ENCODE assay signal across 14 mouse cellular contexts in the genomic region with DNA sequence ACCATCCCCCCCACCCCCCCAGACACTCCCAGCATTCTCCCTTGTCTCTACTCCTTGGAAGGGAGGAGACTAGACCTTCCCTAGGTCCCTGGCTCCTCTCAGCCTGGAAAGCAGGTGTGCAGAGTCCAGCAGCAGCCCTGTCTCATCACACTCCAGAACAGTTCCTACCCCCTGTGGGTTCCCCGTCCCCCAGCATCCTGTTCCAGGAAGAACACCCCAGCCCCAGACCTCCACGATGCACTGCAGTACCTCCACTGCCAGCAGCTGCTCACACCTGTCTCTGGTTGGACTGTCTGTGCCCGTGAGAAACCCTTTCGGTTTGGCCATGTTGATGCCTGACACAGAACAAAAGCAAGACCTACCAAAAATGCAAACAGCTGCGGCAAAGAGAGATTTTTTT. TPM values are rescaled to one million over a fixed set of nuclear protein-coding genes. Genes with fewer than 3 reads are reported as not detected.
A peak's percentile ranks its signal among the peaks of the same experiment; 100 is the strongest.
DNase-seq lines count a peak whose midpoint lies in the region; ATAC-seq and TF ChIP-seq lines count a peak whose summit lies in the region.
"Had no signal": no experiment of that assay in that cellular context is flagged by ENCODE, and none has a peak within 500 bp of the region (broad histone marks: within the 10 kb centered on the region; RNA-seq: fewer than 3 reads in every experiment).

No protein-coding gene starts in this region.

- no peak overlapping the region for H3K4me3 ChIP-seq in kidney, embryonic 14.5 days (ENCODE audit: low read length)
- H3K4me3 ChIP-seq in kidney, embryonic 15.5 days (replicated peaks), result no peak overlapping the region
- peak overlapping the region; percentile 24 to 44; a peak in 1 of 4 replicates for H3K4me3 ChIP-seq in ES-E14 (ENCODE audit: insufficient read depth in 1 of 2, low read depth in 1 of 2, low read length in 2 of 2, poor library complexity in 1 of 2, severe bottlenecking in 1 of 2)
- no peak overlapping the region for H3K4me3 ChIP-seq in embryonic facial prominence, embryonic 14.5 days (ENCODE audit: low read depth, low read length)
- H3K4me3 ChIP-seq: layer of hippocampus, adult 2 months; limb, embryonic 15.5 days had no signal

- DNase-seq in ES-E14 (ENCODE audit: low read depth, low spot score), result no peak
- DNase-seq in embryonic facial prominence, embryonic 14.5 days (ENCODE audit: low spot score), result peak; percentile 31
- DNase-seq in thymus, adult 18-20 months, result peak; percentile 54 to 66
- DNase-seq in left cerebral cortex, postnatal 10 days (ENCODE audit: extremely low spot score in 1 of 2, low spot score in 2 of 2), result no peak
- DNase-seq in cerebellum, adult 9-10 months, result no peak
- DNase-seq: right cerebral cortex, postnatal 14 days had no signal

- no peak overlapping the region for H3K4me2 ChIP-seq in kidney, embryonic 14.5 days (replicated peaks; ENCODE audit: low read depth, low read length)
- H3K4me2 ChIP-seq in kidney, embryonic 15.5 days, result no peak overlapping the region
- H3K4me2 ChIP-seq in embryonic facial prominence, embryonic 14.5 days (ENCODE audit: low read depth, low read length), result peak overlapping the region; percentile 49

- peaks cover 10% of the 10 kb centered on the region; the same call in 1 of the 2 replicates for H3K4me1 ChIP-seq in kidney, embryonic 14.5 days (ENCODE audit: control insufficient read depth, insufficient read depth, low read length)
- H3K4me1 ChIP-seq in kidney, embryonic 15.5 days, result peaks cover 19% of the 10 kb centered on the region
- H3K4me1 ChIP-seq in ES-E14 (ENCODE audit: control insufficient read depth in 2 of 2, insufficient read depth in 2 of 2, low read length in 2 of 2, poor library complexity in 1 of 2), result peaks cover 4 to 26% of the 10 kb centered on the region in 2 experiments; a peak in 3 of 4 replicates
- H3K4me1 ChIP-seq in embryonic facial prominence, embryonic 14.5 days (ENCODE audit: control insufficient read depth, insufficient read depth, low read length), result peaks cover 17% of the 10 kb centered on the region

- no peaks in the 10 kb centered on the region for H3K36me3 ChIP-seq in kidney, embryonic 14.5 days (ENCODE audit: control insufficient read depth, insufficient read depth, low read length)
- no peaks in the 10 kb centered on the region for H3K36me3 ChIP-seq in kidney, embryonic 15.5 days
- H3K36me3 ChIP-seq in ES-E14 (ENCODE audit: control insufficient read depth, insufficient read depth, low read length, poor library complexity, severe bottlenecking), result no peaks in the 10 kb centered on the region
- H3K36me3 ChIP-seq in embryonic facial prominence, embryonic 14.5 days (ENCODE audit: control insufficient read depth, insufficient read depth, low read length), result no peaks in the 10 kb centered on the region
- H3K36me3 ChIP-seq: limb, embryonic 15.5 days had no signal

- intact Hi-C loops in left cerebral cortex, postnatal 10 days (cut with DNase I), result no loop called here

- peaks cover under 1% of the 10 kb centered on the region; the same call in 1 of the 2 replicates for H3K27me3 ChIP-seq in kidney, embryonic 14.5 days (ENCODE audit: control insufficient read depth, insufficient read depth, low read length)
- H3K27me3 ChIP-seq in kidney, embryonic 15.5 days, result peaks cover 16% of the 10 kb centered on the region
- peaks cover 15% of the 10 kb centered on the region for H3K27me3 ChIP-seq in embryonic facial prominence, embryonic 14.5 days (replicated peaks; ENCODE audit: control insufficient read depth, insufficient read depth, low read length)

- in situ Hi-C loops in ES-E14 (cut with MboI; ENCODE audit: low sequenced_read_pairs in 2 of 2, unreplicated experiment in 2 of 2), result no loop called here

- no peak for ATAC-seq in kidney, embryonic 14.5 days (ENCODE audit: low FRiP score, low TSS enrichment)
- no peak for ATAC-seq in kidney, embryonic 15.5 days (replicated peaks; ENCODE audit: low FRiP score)
- ATAC-seq in embryonic facial prominence, embryonic 14.5 days (ENCODE audit: low read depth), result peak; percentile 16; the same call in 1 of the 2 replicates
- ATAC-seq: forebrain, embryonic 16.5 days; Patski had no signal

- H3K9ac ChIP-seq in kidney, embryonic 14.5 days (ENCODE audit: low read depth, low read length), result peak overlapping the region; percentile 7; the same call in 1 of the 2 replicates
- no peak overlapping the region for H3K9ac ChIP-seq in kidney, embryonic 15.5 days
- peak overlapping the region; percentile 27; the same call in 1 of the 2 replicates for H3K9ac ChIP-seq in ES-E14 (ENCODE audit: insufficient read depth, low read depth, low read length, poor library complexity, severe bottlenecking)
- no peak overlapping the region for H3K9ac ChIP-seq in embryonic facial prominence, embryonic 14.5 days (ENCODE audit: low read depth, low read length)
- H3K9ac ChIP-seq: limb, embryonic 15.5 days had no signal

- no peaks in the 10 kb centered on the region for H3K9me3 ChIP-seq in kidney, embryonic 14.5 days (ENCODE audit: control insufficient read depth, low read length)
- H3K9me3 ChIP-seq in kidney, embryonic 15.5 days (replicated peaks), result no peaks in the 10 kb centered on the region
- H3K9me3 ChIP-seq in ES-E14 (ENCODE audit: control insufficient read depth, insufficient read depth, low read depth, low read length), result no peaks in the 10 kb centered on the region
- H3K9me3 ChIP-seq in embryonic facial prominence, embryonic 14.5 days (ENCODE audit: control insufficient read depth, low read length), result no peaks in the 10 kb centered on the region
- H3K9me3 ChIP-seq: limb, embryonic 15.5 days had no signal

- H3K27ac ChIP-seq in kidney, embryonic 14.5 days (ENCODE audit: low read depth, low read length), result no peak overlapping the region
- H3K27ac ChIP-seq in kidney, embryonic 15.5 days, result no peak overlapping the region
- peak overlapping the region; percentile 19; the same call in 1 of the 2 replicates for H3K27ac ChIP-seq in ES-E14 (ENCODE audit: insufficient read depth, low read depth, low read length, poor library complexity, severe bottlenecking)
- no peak overlapping the region for H3K27ac ChIP-seq in embryonic facial prominence, embryonic 14.5 days (replicated peaks; ENCODE audit: low read depth, low read length)
- H3K27ac ChIP-seq: layer of hippocampus, adult 2 months; limb, embryonic 15.5 days had no signal

- WGBS in kidney, embryonic 14.5 days, result 62% methylated on average over 5 of the region's 5 CpGs
- 57% methylated on average over 5 of the region's 5 CpGs for WGBS in kidney, embryonic 15.5 days
- 32% methylated on average over 5 of the region's 5 CpGs for WGBS in embryonic facial prominence, embryonic 14.5 days

TF ChIP-seq in ES-E14, 5 proteins besides CTCF, POLR2A, EP300 and RAD21:
- TF ChIP-seq HCFC1 (IDR thresholded peaks at IDR 0.05; ENCODE audit: borderline replicate concordance, insufficient read depth, low read length), result no peak

RNA-seq across cellular contexts. Expression of a gene that starts 12.6 kb away (rescaled TPM):
- polyA plus RNA-seq in kidney, embryonic 14.5 days (2014; fragmentation: Nextera tagmentation; extraction: Ambion mirVana), result 45.0 and 49.9 TPM in 2 replicates
- 45.0 and 49.4 TPM in 2 replicates for polyA plus RNA-seq in kidney, embryonic 15.5 days (2015; fragmentation: Nextera tagmentation; extraction: Ambion mirVana)
- 42.3 and 64.3 TPM in 2 replicates for total RNA-seq in ES-E14 (2012; rRNA removed)
- polyA plus RNA-seq in embryonic facial prominence, embryonic 14.5 days (2014; fragmentation: Nextera tagmentation; extraction: Ambion mirVana), result 53.1 and 56.1 TPM in 2 replicates
- 10 to 100 TPM; 31.8 to 35.7 TPM for total RNA-seq in left cerebral cortex, postnatal 10 days (2021)

RNA-seq across cellular contexts. Expression of a gene that starts 20.8 kb away (rescaled TPM):
- polyA plus RNA-seq in kidney, embryonic 14.5 days (2014; fragmentation: Nextera tagmentation; extraction: Ambion mirVana), result 28.7 and 32.3 TPM in 2 replicates
- 31.5 and 33.9 TPM in 2 replicates for polyA plus RNA-seq in kidney, embryonic 15.5 days (2015; fragmentation: Nextera tagmentation; extraction: Ambion mirVana)
- total RNA-seq in ES-E14 (2012; rRNA removed), result 25.3 and 35.2 TPM in 2 replicates
- 24.7 and 27.0 TPM in 2 replicates for polyA plus RNA-seq in embryonic facial prominence, embryonic 14.5 days (2014; fragmentation: Nextera tagmentation; extraction: Ambion mirVana)
- 10 to 100 TPM; 19.0 to 21.4 TPM for total RNA-seq in left cerebral cortex, postnatal 10 days (2021)

RNA-seq across cellular contexts. Expression of a gene that starts 20.8 kb away (rescaled TPM):
- 41.0 and 48.6 TPM in 2 replicates for polyA plus RNA-seq in kidney, embryonic 14.5 days (2014; fragmentation: Nextera tagmentation; extraction: Ambion mirVana)
- 44.4 and 46.8 TPM in 2 replicates for polyA plus RNA-seq in kidney, embryonic 15.5 days (2015; fragmentation: Nextera tagmentation; extraction: Ambion mirVana)
- total RNA-seq in ES-E14 (2012; rRNA removed), result 21.2 and 30.5 TPM in 2 replicates
- polyA plus RNA-seq in embryonic facial prominence, embryonic 14.5 days (2014; fragmentation: Nextera tagmentation; extraction: Ambion mirVana), result 35.0 and 35.4 TPM in 2 replicates
- total RNA-seq in left cerebral cortex, postnatal 10 days (2021), result 10 to 100 TPM; 34.1 to 37.8 TPM

RNA-seq across cellular contexts. Expression of a gene that starts 25.9 kb away (rescaled TPM):
- polyA plus RNA-seq in kidney, embryonic 14.5 days (2014; fragmentation: Nextera tagmentation; extraction: Ambion mirVana), result 0.76 and 1.7 TPM in 2 replicates
- polyA plus RNA-seq in kidney, embryonic 15.5 days (2015; fragmentation: Nextera tagmentation; extraction: Ambion mirVana), result 1.2 and 2.9 TPM in 2 replicates
- 0.37 and 0.49 TPM in 2 replicates for total RNA-seq in ES-E14 (2012; rRNA removed)
- 2.8 and 8.2 TPM in 2 replicates for polyA plus RNA-seq in embryonic facial prominence, embryonic 14.5 days (2014; fragmentation: Nextera tagmentation; extraction: Ambion mirVana)
- total RNA-seq in left cerebral cortex, postnatal 10 days (2021), result 1 to 10 TPM; 1.8 to 2.9 TPM
- total RNA-seq: megakaryocyte-erythroid progenitor cell, adult 5-6 weeks had no signal
- polyA plus RNA-seq: heart, embryonic 11.5 days had no signal

RNA-seq across cellular contexts. Expression of a gene that starts 30.2 kb away (rescaled TPM):
- polyA plus RNA-seq in kidney, embryonic 14.5 days (2014; fragmentation: Nextera tagmentation; extraction: Ambion mirVana), result 53.2 and 60.1 TPM in 2 replicates
- 61.7 and 63.4 TPM in 2 replicates for polyA plus RNA-seq in kidney, embryonic 15.5 days (2015; fragmentation: Nextera tagmentation; extraction: Ambion mirVana)
- total RNA-seq in ES-E14 (2012; rRNA removed), result 25.5 and 41.4 TPM in 2 replicates
- polyA plus RNA-seq in embryonic facial prominence, embryonic 14.5 days (2014; fragmentation: Nextera tagmentation; extraction: Ambion mirVana), result 66.5 and 66.8 TPM in 2 replicates
- total RNA-seq in left cerebral cortex, postnatal 10 days (2021), result 10 to 100 TPM; 14.7 to 14.9 TPM

Comparison
In these comparisons a context has a peak if more than half of its experiments do, and no peak if none do; other contexts are left out.
1. H3K9ac ChIP-seq: peak in kidney, embryonic 14.5 days (single experiment) and ES-E14 (single experiment); none in kidney, embryonic 15.5 days (single experiment) and embryonic facial prominence, embryonic 14.5 days (single experiment).
2. H3K4me3 ChIP-seq: peak in ES-E14 (2 of 2); none in kidney, embryonic 14.5 days (single experiment), kidney, embryonic 15.5 days (single experiment) and embryonic facial prominence, embryonic 14.5 days (single experiment).
3. DNase-seq: peak in embryonic facial prominence, embryonic 14.5 days (single experiment) and thymus, adult 18-20 months (2 of 2); none in ES-E14 (single experiment), left cerebral cortex, postnatal 10 days (0 of 2) and cerebellum, adult 9-10 months (single experiment).